Mouse (Mus musculus) left cerebral cortex, adult 11 months (tissue): ENCODE results near the gene A630001G21Rik.

Experiments used
- DNase-seq: peaks from one replicate; pipeline ENCODE4 v3.0.0; 2022; ENCODE audit warnings: low spot score

The A630001G21Rik gene

DNA sequence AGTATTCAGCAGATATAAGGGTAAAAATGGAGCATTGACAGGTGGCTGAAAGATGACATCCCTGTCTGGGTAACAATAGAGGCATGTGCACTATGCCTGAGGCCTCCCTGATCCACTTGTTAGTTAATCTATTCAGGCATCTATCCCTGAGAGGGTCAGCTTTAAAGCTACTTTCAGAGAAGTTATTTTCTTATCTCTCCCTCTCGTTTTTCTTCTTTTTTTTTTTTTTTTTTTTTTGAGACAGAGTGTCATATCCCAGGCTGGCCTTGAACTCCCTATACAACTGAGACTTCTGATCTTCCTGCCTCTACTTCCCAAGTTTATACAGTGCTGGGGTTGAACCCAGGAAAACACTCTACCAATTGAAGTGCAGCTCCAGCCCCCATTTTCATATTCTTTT, 10.7 kb downstream of the A630001G21Rik start:
- no peak for DNase-seq

GRCm38 (mm10) chr1:85766120-85766519, 12.3 kb downstream of the A630001G21Rik start:
- no peak for DNase-seq

DNA sequence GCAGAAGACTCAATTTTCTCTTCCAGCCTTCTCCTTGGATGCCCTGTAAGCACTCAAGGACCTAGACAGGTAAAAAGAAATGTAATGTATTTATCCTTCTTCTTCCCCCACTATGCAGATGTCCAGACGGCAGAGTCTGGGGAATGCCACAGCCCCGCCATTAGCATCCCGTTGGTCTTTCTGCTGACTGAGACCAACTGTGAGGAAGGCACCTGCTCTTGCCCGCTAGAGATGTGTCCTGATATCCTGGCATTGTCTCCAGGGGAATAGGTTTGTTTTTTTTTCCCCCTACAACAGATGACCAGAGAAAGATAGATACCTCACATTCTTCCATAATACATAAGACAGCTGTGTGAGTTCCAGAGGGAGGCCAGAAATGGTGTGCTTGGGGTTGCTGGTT, 14.2 kb downstream of the A630001G21Rik start:
- no peak for DNase-seq

DNA sequence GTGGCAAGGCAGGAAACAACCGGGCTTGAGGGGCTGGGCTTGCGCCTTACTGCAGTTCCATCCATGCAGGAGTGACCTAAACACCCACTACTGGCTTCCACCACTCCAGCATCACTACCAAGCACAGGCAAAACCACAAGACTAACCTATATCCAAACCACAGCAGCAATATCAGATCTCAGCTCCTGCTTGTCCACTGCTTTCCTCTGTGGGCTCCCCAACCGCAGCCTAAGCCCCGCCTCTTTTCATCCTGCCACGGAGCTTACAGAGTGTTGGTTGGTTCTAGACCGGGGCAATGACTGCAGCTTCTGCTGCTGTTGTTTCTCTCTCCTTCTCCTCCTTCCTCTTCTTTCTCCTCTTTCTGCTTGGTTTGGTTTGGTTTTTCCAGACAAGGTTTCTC, 15.1 kb downstream of the A630001G21Rik start:
- no peak for DNase-seq

GRCm38 (mm10) chr1:85761665-85762064, 16.8 kb downstream of the A630001G21Rik start:
- no peak for DNase-seq

DNA sequence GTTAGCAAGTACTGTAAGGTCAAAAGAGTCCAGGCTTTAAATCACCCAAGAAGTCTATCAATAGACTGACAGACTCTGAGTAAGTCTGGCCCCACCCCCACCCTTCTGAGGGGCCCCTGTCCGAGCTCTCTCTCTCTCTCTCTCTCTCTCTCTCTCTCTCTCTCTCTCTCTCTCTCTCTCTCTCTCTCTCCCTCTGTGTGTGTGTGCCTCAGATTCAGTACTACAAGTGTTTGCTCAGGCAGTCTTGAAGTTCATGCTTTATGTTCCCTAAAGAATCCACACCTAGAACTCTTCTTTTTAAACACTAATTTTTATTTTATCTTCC, 19.5 kb downstream of the A630001G21Rik start:
- DNase-seq, result no peak

GRCm38 (mm10) chr1:85758231-85758968, 20.0 kb downstream of the A630001G21Rik start:
- DNase-seq, result peak; percentile 28

- no peak for DNase-seq
Observed at GRCm38 (mm10) chr1:85757531-85758230, 20.8 kb downstream of the A630001G21Rik start.

DNA sequence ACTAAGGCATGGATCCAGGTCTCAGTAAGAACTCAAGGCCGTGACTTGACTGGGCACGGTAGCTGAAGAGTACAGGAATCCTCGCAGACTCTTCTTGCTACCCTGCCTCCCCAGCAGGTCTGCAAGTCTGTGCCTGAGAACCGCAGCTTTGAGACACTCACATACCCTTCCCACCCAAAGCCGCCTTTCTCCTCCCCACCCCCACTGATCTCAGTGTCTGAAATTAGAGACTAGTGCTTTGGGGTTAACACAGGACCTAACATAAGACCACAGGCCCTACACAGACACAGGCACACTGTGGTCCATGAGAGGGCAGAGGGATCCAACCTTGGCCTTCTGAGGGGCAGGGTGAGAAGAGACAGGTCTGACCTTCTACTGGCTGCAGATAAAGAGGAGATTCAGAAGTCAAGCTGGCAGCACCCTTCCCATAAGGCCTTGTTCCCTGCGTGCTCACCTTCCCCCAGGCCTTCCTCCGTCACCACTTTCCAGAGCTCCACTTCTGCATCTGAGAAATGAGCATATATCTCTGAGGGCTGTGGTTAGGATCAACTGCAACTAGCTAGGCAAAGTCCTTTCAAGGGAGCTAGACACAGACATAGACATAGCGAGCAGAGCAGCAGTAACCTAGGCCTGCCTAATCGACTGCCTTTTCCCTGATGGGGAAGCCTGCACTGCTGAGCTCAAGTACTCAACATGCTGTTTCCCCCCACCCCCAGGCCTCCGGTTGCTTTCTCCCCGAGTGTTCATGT, 26.3 kb downstream of the A630001G21Rik start:
- no peak for DNase-seq

DNA sequence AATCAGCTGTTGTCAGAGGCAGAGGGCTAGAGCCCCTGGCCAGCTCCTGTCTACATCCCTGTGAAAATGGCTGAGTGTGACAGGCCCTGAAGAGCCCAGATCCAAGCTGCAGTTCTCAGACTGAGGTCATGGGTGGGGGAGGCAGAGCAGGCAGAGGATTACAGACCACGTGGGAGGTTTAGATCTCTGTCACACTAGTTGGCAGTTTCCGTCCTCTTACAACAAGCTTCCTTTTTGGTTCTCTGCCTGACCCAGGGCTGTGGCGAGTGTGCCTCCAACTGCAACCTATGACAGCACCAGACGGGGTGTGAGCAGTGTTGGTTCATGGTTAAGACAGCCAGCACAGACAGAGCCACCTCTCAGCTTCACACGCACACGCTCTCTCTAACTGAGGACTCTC, 26.9 kb downstream of the A630001G21Rik start:
- DNase-seq, result no peak

DNA sequence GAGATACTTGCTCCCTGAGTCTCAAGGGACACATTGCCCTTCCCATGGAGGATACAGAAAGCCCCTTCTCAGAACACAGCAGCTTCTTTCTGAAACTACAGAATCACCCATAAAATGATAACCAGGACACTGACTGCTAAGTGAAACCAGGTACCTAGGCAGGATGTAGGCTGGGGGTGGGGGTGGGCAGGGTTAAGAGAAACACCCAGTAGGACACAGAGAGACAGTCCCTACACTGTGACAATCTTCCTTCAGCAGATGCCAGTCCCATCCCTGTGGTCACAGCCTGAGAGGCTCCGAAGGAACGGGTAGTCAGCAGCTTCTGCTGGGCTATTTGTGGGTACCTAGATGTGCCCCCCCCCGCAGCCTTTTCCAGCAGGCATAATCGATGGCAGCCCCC, 27.8 kb downstream of the A630001G21Rik start:
- DNase-seq, result no peak

GRCm38 (mm10) chr1:85749829-85750228, 28.6 kb downstream of the A630001G21Rik start:
- no peak for DNase-seq

- no peak for DNase-seq
Observed at GRCm38 (mm10) chr1:85746511-85746910, 31.9 kb downstream of the A630001G21Rik start.

GRCm38 (mm10) chr1:85744539-85744938, 33.9 kb downstream of the A630001G21Rik start:
- no peak for DNase-seq

DNA sequence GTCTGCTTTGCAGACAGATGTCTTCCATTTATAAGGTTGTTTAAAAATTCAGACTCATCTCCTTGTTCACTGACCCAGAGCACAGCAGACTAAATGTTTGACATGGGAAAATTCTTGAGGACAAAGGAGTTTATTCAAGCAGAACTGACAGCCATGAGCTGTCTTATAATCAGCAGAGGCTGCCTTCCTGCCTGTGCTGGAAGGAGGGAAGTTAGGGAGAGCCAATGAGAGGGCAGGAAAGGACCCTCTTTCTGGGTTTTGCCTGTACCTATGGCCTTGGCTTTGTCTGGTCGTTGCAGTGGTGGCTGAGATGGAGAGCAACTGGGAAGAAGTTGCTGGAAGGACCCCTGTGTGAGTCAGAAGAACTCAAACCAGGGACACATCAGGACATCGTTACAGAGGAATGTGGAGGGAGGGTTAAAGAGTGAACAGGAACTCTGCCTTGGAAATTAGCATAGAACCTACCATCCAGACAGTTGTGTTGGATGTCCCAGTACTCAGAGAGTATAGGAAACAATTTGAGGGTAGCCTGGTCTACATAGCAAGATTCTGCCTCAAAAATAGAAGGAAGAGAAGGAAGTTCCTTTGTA, 35.4 kb downstream of the A630001G21Rik start:
- DNase-seq, result no peak

DNA sequence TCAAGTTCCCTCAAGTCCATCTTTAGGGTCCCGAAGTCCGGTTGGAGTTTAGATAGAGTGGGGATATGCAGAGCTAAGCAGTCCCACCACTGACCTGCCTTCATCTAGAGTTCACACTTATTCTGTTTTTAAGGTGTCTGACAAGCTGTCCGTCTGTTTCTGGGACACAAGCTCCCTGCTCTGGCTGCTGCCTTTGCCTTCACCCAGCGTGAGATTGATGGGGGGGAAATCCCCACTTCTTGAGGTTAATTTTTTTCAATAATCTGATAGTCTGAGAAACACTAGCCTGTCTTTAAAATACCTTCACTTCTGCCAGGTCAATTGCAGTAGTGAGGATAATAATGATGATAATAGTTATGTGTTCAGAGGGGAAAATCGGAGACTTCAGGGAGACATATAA, 36.1 kb downstream of the A630001G21Rik start:
- DNase-seq, result no peak

DNA sequence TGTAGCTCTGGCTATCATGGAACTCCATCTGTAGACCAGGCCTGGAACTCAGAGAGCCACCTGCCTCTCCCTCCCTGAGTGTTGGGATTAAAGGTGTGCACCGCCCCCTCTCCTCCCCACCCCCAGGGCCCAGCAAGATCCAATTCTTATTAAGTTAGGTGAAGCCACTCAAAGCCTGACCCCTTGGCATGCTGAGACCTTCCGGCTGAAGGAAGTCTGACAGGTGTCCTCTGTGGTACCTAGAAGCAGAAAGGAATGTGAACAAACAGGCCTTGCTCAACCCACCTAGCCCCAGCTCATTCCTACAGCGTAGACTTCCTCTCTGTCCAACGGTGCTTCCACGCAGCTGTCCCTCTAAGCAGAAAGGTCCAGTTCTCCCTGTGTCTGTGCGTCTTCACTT, 37.5 kb downstream of the A630001G21Rik start:
- no peak for DNase-seq

DNA sequence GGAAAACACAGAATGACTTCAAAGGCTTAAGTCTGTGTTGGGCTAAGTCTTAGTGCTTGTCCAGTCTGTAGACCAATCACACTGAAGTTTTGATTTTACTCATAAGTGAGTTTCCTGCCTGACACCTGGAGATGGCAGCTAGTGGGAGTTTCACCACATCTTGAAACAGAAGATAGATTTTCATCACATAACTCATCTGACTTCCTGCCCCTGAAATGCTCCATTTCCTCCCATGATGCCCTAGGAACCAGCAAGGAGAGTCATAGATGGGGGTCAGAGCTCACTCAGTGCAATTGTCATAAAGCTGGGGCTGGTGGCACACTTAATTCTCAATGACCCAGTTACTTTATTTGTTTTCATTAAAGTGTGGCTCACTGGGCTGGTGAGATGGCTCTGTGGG, 38.6 kb downstream of the A630001G21Rik start:
- no peak for DNase-seq

DNA sequence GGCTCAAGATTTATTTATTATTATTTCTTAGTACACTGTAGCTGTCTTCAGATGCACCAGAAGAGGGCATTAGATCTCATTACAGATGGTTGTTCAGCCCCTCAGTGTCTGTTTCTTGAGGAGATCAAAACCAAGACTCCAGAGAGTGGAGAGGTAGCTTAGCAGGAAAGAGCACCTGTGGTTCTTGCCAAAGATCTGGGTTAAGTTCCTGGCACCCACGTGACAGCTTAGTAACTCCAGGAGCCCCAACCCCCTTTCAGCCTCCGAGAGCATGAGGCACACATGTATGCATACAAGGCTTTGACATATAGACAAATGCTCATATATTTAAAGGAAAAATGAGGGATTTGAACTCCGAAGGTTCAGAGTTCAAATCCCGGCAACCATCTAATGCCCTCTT, 39.4 kb downstream of the A630001G21Rik start:
- no peak for DNase-seq

- peak; percentile 45 for DNase-seq
Observed at GRCm38 (mm10) chr1:85736355-85737184, 41.9 kb downstream of the A630001G21Rik start.

GRCm38 (mm10) chr1:85735463-85736123, 42.9 kb downstream of the A630001G21Rik start:
- no peak for DNase-seq
